Mouse (Mus musculus) liver, embryonic 14.5 days (tissue): ENCODE results near the gene Fam163b. TPM values are rescaled to one million over a fixed set of nuclear protein-coding genes. Genes with fewer than 3 reads are reported as not detected.
A peak's percentile ranks its signal among the peaks of the same experiment; 100 is the strongest.

Experiments used
- ATAC-seq: fragments of 200-750 bp; cut with Nextera tagmentation; 2 replicates; pipeline ENCODE4 v1.8.0; 2017; ENCODE audit warnings: moderate number of reproducible peaks, mild to moderate bottlenecking, moderate library complexity; ENCODE audit not compliant: insufficient read depth
- DNase-seq, 3 experiments: peaks; one replicate each; pipeline ENCODE4 v3.0.0-alpha.2; 2012 to 2013; ENCODE audit warnings: low read depth in 3 of 3, low spot score in 3 of 3
- H3K27ac ChIP-seq: fragments of 300-500 bp; sonication (generic); 2 replicates; pipeline ENCODE4 v1.5.1; 2014; ENCODE audit warnings: moderate library complexity, mild to moderate bottlenecking, control low read depth, inconsistent platforms
- H3K27me3 ChIP-seq: fragments of 300-500 bp; sonication (generic); 2 replicates; pipeline ENCODE4 v1.6.1; 2014; ENCODE audit warnings: mild to moderate bottlenecking, low read length, moderate library complexity; ENCODE audit not compliant: control insufficient read depth, insufficient read depth
- H3K36me3 ChIP-seq: fragments of 300-500 bp; sonication (generic); replicated peaks from 2 replicates; pipeline ENCODE4 v1.6.1; 2014; ENCODE audit warnings: low read depth; ENCODE audit not compliant: control insufficient read depth, insufficient read depth
- H3K4me1 ChIP-seq, 2 experiments: fragments of 200-500 bp in 1 of 2; fragments of 300-500 bp in 1 of 2; sonication (generic) in 1 of 2; replicated peaks; 2 replicates each; pipeline ENCODE4 v1.6.1; 2012 to 2014; ENCODE audit warnings: antibody characterized with exemption in 1 of 2, inconsistent platforms in 1 of 2, low read length in 1 of 2; ENCODE audit not compliant: control insufficient read depth in 2 of 2, insufficient read depth in 2 of 2
- H3K4me2 ChIP-seq: fragments of 300-500 bp; sonication (generic); 2 replicates; pipeline ENCODE4 v1.6.1; 2014; ENCODE audit warnings: low read depth, mild to moderate bottlenecking, control low read depth, moderate library complexity
- H3K4me3 ChIP-seq, 2 experiments: fragments of 200-500 bp in 1 of 2; fragments of 300-500 bp in 1 of 2; sonication (generic) in 1 of 2; 2 replicates each; pipeline ENCODE4 v1.5.1; 2012 to 2014; ENCODE audit warnings: low read depth in 2 of 2, low read length in 2 of 2, mild to moderate bottlenecking in 2 of 2, control low read depth in 1 of 2, inconsistent platforms in 1 of 2, moderate library complexity in 1 of 2; ENCODE audit not compliant: insufficient read depth in 1 of 2
- H3K9ac ChIP-seq: fragments of 300-500 bp; sonication (generic); replicated peaks from 2 replicates; pipeline ENCODE4 v1.6.1; 2014; ENCODE audit warnings: mild to moderate bottlenecking, control low read depth, moderate library complexity
- H3K9me3 ChIP-seq: fragments of 300-500 bp; sonication (generic); 2 replicates; pipeline ENCODE4 v1.6.1; 2016; ENCODE audit warnings: low read length, mixed read lengths; ENCODE audit not compliant: control insufficient read depth
- CTCF ChIP-seq: IDR thresholded peaks from 2 replicates; pipeline ENCODE4 v1.5.1; 2016; ENCODE audit warnings: antibody characterized with exemption, low read depth, control low read depth
- EP300 ChIP-seq: IDR thresholded peaks from 2 replicates; pipeline ENCODE4 v1.6.1; 2016; ENCODE audit warnings: antibody characterized with exemption, low read depth
- WGBS: fragments of 180-500 bp; shearing (Covaris S2); extraction: QIAGEN DNeasy Blood & Tissue Kit; methylation state at CpG from one replicate; pipeline ENCODE4 v1.1.7; 2014; ENCODE audit not compliant: insufficient replicate concordance; 5-methylcytosine and 5-hydroxymethylcytosine counted together
- polyA plus RNA-seq, 2 experiments: library from polyadenylated mRNA; depleted of rRNA in 1 of 2; stranded (reverse) in 1 of 2; unstranded in 1 of 2; fragments of >200 nt; fragmentation: Nextera tagmentation in 1 of 2; extraction: Ambion mirVana in 1 of 2; gene quantifications; 2 replicates each; pipeline versions ENCODE4 v1.2.1 to v1.2.3; 2012 to 2014

Fam163b gene
- polyA plus RNA-seq, 2 experiments, result 0.01 TPM; not detected in 1

- H3K4me2 ChIP-seq, result no peak overlapping the region
- WGBS, result 24% methylated on average over 10 of the region's 10 CpGs
- H3K4me3 ChIP-seq, result no peak overlapping the region
- no peak overlapping the region for H3K9ac ChIP-seq
- ATAC-seq (no peak), DNase-seq (no peak)
- no peaks in the 10 kb centered on the region for H3K9me3 ChIP-seq
- no peak overlapping the region for H3K27ac ChIP-seq
- H3K4me1 ChIP-seq, result no peaks in the 10 kb centered on the region
- TF ChIP-seq CTCF (peak; percentile 90), EP300 (no peak)
- no peaks in the 10 kb centered on the region for H3K27me3 ChIP-seq
- H3K36me3 ChIP-seq, result no peaks in the 10 kb centered on the region
These were observed 16.3 kb downstream of the Fam163b start for GRCm38 (mm10) chr2:27125979-27126378.

DNA sequence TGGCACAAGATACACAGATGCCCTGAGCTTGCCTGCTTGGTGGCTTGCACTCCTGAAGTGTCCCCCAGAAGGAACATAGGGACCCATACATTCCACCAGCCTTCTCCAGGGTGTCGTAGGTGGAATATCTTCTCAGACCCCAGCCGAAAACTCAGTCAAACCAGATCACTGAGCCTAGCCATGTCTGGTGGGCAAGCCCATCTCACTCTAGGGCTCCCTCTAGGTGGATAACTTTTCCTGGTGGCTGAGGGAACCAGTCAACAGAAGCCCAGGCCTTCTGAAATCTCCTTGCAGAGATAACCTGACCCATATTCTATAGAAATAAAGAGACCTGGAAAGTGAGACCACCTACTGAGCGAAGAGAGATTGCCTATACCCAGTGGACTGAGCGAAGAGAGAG is 19.2 kb downstream of the Fam163b start:
- no peaks in the 10 kb centered on the region for H3K27me3 ChIP-seq
- WGBS, result 70% methylated on average over 4 of the region's 4 CpGs

GRCm38 (mm10) chr2:27122578-27122977 is 19.7 kb downstream of the Fam163b start:
- H3K4me2 ChIP-seq, result no peak overlapping the region
- no peak overlapping the region for H3K9ac ChIP-seq
- no peaks in the 10 kb centered on the region for H3K9me3 ChIP-seq
- H3K36me3 ChIP-seq, result no peaks in the 10 kb centered on the region
- ATAC-seq (no peak), DNase-seq (no peak)
- TF ChIP-seq EP300 (no peak), CTCF (no peak)
- H3K4me3 ChIP-seq, result no peak overlapping the region
- no peaks in the 10 kb centered on the region for H3K4me1 ChIP-seq
- H3K27ac ChIP-seq, result no peak overlapping the region
- no peaks in the 10 kb centered on the region for H3K27me3 ChIP-seq
- whole genome bisulfite sequencing, result 57% methylated on average over 9 of the region's 9 CpGs

More for the DNA sequence above, 19.2 kb downstream of the Fam163b start:
- DNase-seq, result no peak
- no peak overlapping the region for H3K4me2 ChIP-seq
- H3K27ac ChIP-seq, result no peak overlapping the region
- H3K9ac ChIP-seq, result no peak overlapping the region
- H3K4me1 ChIP-seq, result no peaks in the 10 kb centered on the region
- no peaks in the 10 kb centered on the region for H3K36me3 ChIP-seq
- TF ChIP-seq CTCF, result no peak
- H3K9me3 ChIP-seq, result no peaks in the 10 kb centered on the region
- no peak for ATAC-seq
- H3K4me3 ChIP-seq, result no peak overlapping the region

- TF ChIP-seq CTCF (no peak), EP300 (no peak)
- WGBS, result 7% methylated on average over 9 of the region's 9 CpGs
- Histone ChIP-seq H3K36me3 (no peaks in the 10 kb centered on the region), H3K4me3 (no peak overlapping the region), H3K27me3 (no peaks in the 10 kb centered on the region), H3K9me3 (no peaks in the 10 kb centered on the region), H3K4me1 (no peaks in the 10 kb centered on the region), H3K4me2 (no peak overlapping the region), H3K9ac (no peak overlapping the region), H3K27ac (no peak overlapping the region)
- no peak for DNase-seq
- no peak for ATAC-seq
These were observed 20.5 kb downstream of the Fam163b start for GRCm38 (mm10) chr2:27121626-27122355.

DNA sequence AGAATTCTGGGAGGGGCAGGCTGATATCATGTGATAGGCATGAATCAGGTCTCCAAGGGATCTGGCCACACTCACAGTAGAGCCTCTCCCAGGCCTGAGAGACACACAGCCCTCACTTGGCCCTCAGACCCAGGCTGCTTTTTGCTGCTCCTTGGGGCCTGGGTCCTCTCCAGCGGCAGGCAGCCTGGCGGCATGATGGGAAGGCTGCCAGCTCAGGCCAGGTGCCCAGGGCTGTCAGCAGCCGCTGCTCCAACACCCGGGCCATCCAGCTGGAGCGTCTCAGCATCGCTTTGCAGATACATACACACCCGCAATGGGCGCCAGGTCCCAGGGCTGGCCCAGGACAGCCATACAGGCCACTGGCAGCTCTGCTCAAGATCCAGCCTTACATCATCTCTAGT is 22.1 kb downstream of the Fam163b start:
- Histone ChIP-seq H3K27ac (no peak overlapping the region), H3K9me3 (no peaks in the 10 kb centered on the region), H3K36me3 (no peaks in the 10 kb centered on the region), H3K4me3 (no peak overlapping the region), H3K4me2 (no peak overlapping the region), H3K4me1 (no peaks in the 10 kb centered on the region), H3K9ac (no peak overlapping the region), H3K27me3 (no peaks in the 10 kb centered on the region)
- ATAC-seq, result no peak
- 62% methylated on average over 8 of the region's 8 CpGs for WGBS
- DNase-seq, result no peak
- TF ChIP-seq CTCF (no peak), EP300 (no peak)
